Mouse (Mus musculus) forebrain, postnatal 0 days (tissue): ENCODE results near the gene Ovol1. TPM values are rescaled to one million over a fixed set of nuclear protein-coding genes. Genes with fewer than 3 reads are reported as not detected.
A peak's percentile ranks its signal among the peaks of the same experiment; 100 is the strongest.

Experiments used
- ATAC-seq: fragments of 200-750 bp; cut with Nextera tagmentation; 2 replicates; pipeline ENCODE4 v1.8.0; 2017; ENCODE audit warnings: mild to moderate bottlenecking, moderate library complexity
- DNase-seq: peaks from one replicate; pipeline ENCODE4 v3.0.0-alpha.2; 2015
- H3K27ac ChIP-seq: fragments of 300-500 bp; sonication (generic); 2 replicates; pipeline ENCODE4 v1.5.1; 2014; ENCODE audit warnings: low read depth, mild to moderate bottlenecking, antibody characterized with exemption, low read length, moderate library complexity, mixed read lengths
- H3K27me3 ChIP-seq: fragments of 300-500 bp; sonication (generic); 2 replicates; pipeline ENCODE4 v1.6.1; 2014; ENCODE audit warnings: mild to moderate bottlenecking, low read length, mixed read lengths; ENCODE audit not compliant: insufficient read depth
- H3K36me3 ChIP-seq: fragments of 300-500 bp; sonication (generic); 2 replicates; pipeline ENCODE4 v1.6.1; 2014; ENCODE audit warnings: mild to moderate bottlenecking, moderate library complexity; ENCODE audit not compliant: insufficient read depth
- H3K4me1 ChIP-seq: fragments of 300-500 bp; sonication (generic); 2 replicates; pipeline ENCODE4 v1.6.1; 2014; ENCODE audit warnings: antibody characterized with exemption; ENCODE audit not compliant: insufficient read depth
- H3K4me2 ChIP-seq: fragments of 300-500 bp; sonication (generic); 2 replicates; pipeline ENCODE4 v1.6.1; 2014; ENCODE audit warnings: low read depth, mild to moderate bottlenecking, moderate library complexity
- H3K4me3 ChIP-seq: fragments of 300-500 bp; sonication (generic); 2 replicates; pipeline ENCODE4 v1.5.1; 2014; ENCODE audit warnings: low read depth, low read length, mixed read lengths
- H3K9ac ChIP-seq: fragments of 300-500 bp; sonication (generic); 2 replicates; pipeline ENCODE4 v1.6.1; 2014; ENCODE audit warnings: mild to moderate bottlenecking
- H3K9me3 ChIP-seq: fragments of 300-500 bp; sonication (generic); 2 replicates; pipeline ENCODE4 v1.6.1; 2016; ENCODE audit warnings: low read length
- CTCF ChIP-seq: sonication (generic); IDR thresholded peaks from 2 replicates; pipeline ENCODE4 v1.5.1; 2016; ENCODE audit warnings: antibody characterized with exemption, control low read depth, low read depth
- WGBS: fragments of 180-500 bp; shearing (Covaris S2); extraction: QIAGEN DNeasy Blood & Tissue Kit; methylation state at CpG from one replicate; pipeline ENCODE4 v1.1.7; 2014; 5-methylcytosine and 5-hydroxymethylcytosine counted together
- polyA plus RNA-seq: library from polyadenylated mRNA; unstranded; fragments of >200 nt; fragmentation: Nextera tagmentation; extraction: Ambion mirVana; gene quantifications from 2 replicates; pipeline ENCODE4 v1.2.1, GENCODE M21; 2015
- total RNA-seq: library from RNA; depleted of rRNA; stranded (reverse); fragments of >200 nt; gene quantifications from 2 replicates; pipeline ENCODE4 v1.2.3, GENCODE M21; 2014

Ovol1 gene
- total and polyA plus RNA-seq, 2 experiments from 2014 or later, result 0.11 TPM; not detected in 1

- Histone ChIP-seq H3K36me3 (no peaks in the 10 kb centered on the region), H3K27me3 (no peaks in the 10 kb centered on the region), H3K9me3 (no peaks in the 10 kb centered on the region), H3K9ac (no peak overlapping the region), H3K4me3 (no peak overlapping the region), H3K4me1 (peaks cover 7% of the 10 kb centered on the region), H3K27ac (no peak overlapping the region), H3K4me2 (no peak overlapping the region)
- ATAC-seq (no peak), DNase-seq (no peak)
- WGBS, result 76% methylated on average over 5 of the region's 5 CpGs
- no peak for TF ChIP-seq CTCF
These were observed 35.2 kb downstream of the Ovol1 start for GRCm38 (mm10) chr19:5525204-5525603.

DNA sequence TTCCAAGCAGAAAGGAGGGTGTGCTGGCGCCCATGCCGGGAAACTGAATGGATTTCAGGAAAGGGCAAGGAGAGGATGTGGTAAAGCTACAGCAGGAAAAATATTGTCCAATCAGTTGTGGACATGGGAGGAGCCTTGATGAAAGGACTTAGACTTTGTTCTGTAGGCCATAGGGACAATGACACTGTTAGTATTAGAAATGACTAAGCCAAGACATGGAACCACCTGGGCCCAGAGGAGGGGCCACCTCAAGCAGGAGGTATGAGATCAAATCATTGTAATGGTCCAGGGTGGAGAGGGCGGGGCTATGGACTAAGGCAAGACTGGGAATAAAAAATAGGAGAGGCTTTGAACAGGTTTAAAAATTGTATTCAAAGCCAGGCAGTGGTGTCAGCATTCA lies 41.7 kb downstream of the Ovol1 start:
- DNase-seq (no peak), ATAC-seq (no peak)
- H3K9ac ChIP-seq, result no peak overlapping the region
- TF ChIP-seq CTCF, result no peak
- no peak overlapping the region for H3K4me3 ChIP-seq
- 87% methylated on average over 3 of the region's 3 CpGs for WGBS
- no peak overlapping the region for H3K27ac ChIP-seq
- no peaks in the 10 kb centered on the region for H3K9me3 ChIP-seq
- no peaks in the 10 kb centered on the region for H3K4me1 ChIP-seq
- H3K4me2 ChIP-seq, result no peak overlapping the region
- no peaks in the 10 kb centered on the region for H3K36me3 ChIP-seq
- H3K27me3 ChIP-seq, result no peaks in the 10 kb centered on the region

DNA sequence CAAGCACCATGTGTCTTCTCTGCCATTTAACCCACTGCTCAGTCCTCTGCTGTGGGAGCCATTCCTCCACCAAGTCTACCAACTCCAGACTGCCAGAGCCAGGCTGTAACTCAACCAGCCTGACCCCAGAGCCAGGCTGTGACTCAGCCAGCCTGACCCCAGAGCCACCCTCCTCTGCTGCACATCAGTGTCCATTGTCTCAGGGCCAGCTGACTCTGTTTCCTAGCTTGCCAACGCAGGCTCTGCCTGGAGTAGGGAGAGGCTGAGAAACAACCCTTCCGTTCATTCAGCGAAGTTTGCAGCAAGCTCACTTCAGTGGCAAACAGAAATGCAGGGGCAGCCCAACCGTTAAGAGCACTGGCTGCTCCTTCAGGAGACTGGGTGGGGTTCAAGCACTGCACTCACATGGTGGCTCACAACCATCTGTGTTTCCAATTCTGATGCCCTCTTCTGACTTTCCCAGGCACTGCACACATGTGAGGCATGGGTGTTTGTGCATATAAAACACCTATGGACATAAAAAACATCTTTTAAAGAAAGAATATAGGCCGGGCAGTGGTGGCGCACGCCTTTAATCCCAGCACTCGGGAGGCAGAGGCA lies 43.4 kb downstream of the Ovol1 start:
- no peak for TF ChIP-seq CTCF
- H3K4me1 ChIP-seq, result no peaks in the 10 kb centered on the region
- WGBS, result 77% methylated on average over 8 of the region's 8 CpGs

GRCm38 (mm10) chr19:5515840-5516777 lies 44.3 kb downstream of the Ovol1 start:
- Histone ChIP-seq H3K27ac (no peak overlapping the region), H3K4me2 (no peak overlapping the region), H3K27me3 (no peaks in the 10 kb centered on the region), H3K9me3 (no peaks in the 10 kb centered on the region), H3K4me3 (no peak overlapping the region), H3K36me3 (no peaks in the 10 kb centered on the region), H3K9ac (no peak overlapping the region), H3K4me1 (peaks cover 3% of the 10 kb centered on the region)
- no peak for DNase-seq
- WGBS, result 75% methylated on average over 7 of the region's 7 CpGs
- ATAC-seq, result no peak
- 0 out of 2 replicates have a peak, but pooled peaks have one; percentile 10 for TF ChIP-seq CTCF

More for the DNA sequence above, 43.4 kb downstream of the Ovol1 start:
- Histone ChIP-seq H3K4me2 (no peak overlapping the region), H3K9ac (no peak overlapping the region), H3K27ac (no peak overlapping the region), H3K27me3 (no peaks in the 10 kb centered on the region), H3K4me3 (no peak overlapping the region), H3K9me3 (no peaks in the 10 kb centered on the region), H3K36me3 (no peaks in the 10 kb centered on the region)
- no peak for ATAC-seq
- DNase-seq, result no peak

DNA sequence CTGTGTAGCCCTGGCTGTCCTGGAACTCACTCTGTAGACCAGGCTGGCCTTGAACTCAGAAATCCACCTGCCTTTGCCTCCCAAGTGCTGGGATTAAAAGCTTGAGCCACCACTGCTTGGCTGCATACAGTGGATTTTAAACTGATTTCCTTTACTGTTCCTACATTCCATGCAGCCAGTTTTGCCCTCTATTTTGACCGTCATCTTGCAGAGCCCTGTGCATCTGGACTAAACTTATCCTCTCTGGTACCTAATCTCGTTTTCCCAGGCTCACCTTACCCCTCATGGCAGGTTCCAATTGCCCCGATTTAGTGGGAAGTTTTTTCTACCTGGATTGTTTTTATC lies 47.5 kb downstream of the Ovol1 start:
- WGBS, result 84% methylated on average over 3 of the region's 3 CpGs
- Histone ChIP-seq H3K4me3 (no peak overlapping the region), H3K9me3 (no peaks in the 10 kb centered on the region), H3K4me2 (no peak overlapping the region), H3K36me3 (no peaks in the 10 kb centered on the region), H3K4me1 (peaks cover 20% of the 10 kb centered on the region), H3K27ac (no peak overlapping the region), H3K9ac (no peak overlapping the region), H3K27me3 (no peaks in the 10 kb centered on the region)
- DNase-seq (no peak), ATAC-seq (no peak)
- TF ChIP-seq CTCF, result no peak

GRCm38 (mm10) chr19:5512091-5513004 lies 48.1 kb downstream of the Ovol1 start:
- Histone ChIP-seq H3K27me3 (no peaks in the 10 kb centered on the region), H3K4me1 (peaks cover 20% of the 10 kb centered on the region), H3K27ac (no peak overlapping the region), H3K9ac (no peak overlapping the region), H3K9me3 (no peaks in the 10 kb centered on the region), H3K36me3 (no peaks in the 10 kb centered on the region), H3K4me2 (no peak overlapping the region), H3K4me3 (no peak overlapping the region)
- no peak for TF ChIP-seq CTCF
- 76% methylated on average over 12 of the region's 12 CpGs for WGBS
- no peak for DNase-seq
- no peak for ATAC-seq
